ENCODE assay signal across 18 mouse cellular contexts in the genomic region with DNA sequence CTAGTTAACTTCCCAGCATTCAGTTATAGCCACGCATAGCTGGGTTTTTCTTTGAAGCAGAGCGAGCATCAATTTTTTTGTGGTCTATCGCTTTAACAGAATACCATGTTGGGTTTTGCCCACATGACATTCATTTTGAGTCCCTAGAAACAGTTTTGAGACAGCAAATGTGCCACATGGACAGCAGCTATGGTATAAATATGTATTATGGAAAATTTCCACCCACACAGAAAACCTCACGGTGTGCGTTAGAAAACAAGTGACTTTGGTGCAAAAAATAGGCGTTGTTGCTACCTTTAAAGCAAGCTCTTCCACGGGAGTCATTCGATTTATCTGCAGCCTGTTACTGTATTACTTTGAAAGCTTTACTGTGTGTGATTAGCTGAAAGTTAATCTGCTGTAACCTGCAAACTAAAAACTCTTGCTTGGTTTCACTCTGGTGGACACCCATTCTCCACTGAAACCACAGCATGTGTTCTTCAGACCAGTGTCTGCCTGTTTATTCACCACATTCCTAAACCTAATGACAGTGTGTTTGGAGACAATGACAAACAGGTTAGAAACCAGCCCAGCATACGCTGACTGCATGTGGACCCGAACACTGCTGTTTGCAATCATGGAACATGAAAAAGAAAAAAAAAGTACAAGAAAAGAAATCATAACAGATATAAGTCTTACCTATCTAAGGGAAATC. TPM values are rescaled to one million over a fixed set of nuclear protein-coding genes. Genes with fewer than 3 reads are reported as not detected.
DNase-seq lines count a peak whose midpoint lies in the region; ATAC-seq and TF ChIP-seq lines count a peak whose summit lies in the region.
"Had no signal": no experiment of that assay in that cellular context is flagged by ENCODE, and none has a peak within 500 bp of the region (broad histone marks: within the 10 kb centered on the region; RNA-seq: fewer than 3 reads in every experiment).

No protein-coding gene starts in this region.

- no peak overlapping the region for H3K9ac ChIP-seq in intestine, postnatal 0 days (ENCODE audit: low read depth, low read length)
- H3K9ac ChIP-seq in intestine, embryonic 15.5 days = no peak overlapping the region
- H3K9ac ChIP-seq: forebrain, postnatal 0 days; heart, embryonic 13.5 days; limb, embryonic 13.5 days; liver, embryonic 14.5 days had no signal

- intact Hi-C loops in left cerebral cortex, adult 2 months (cut with DNase I) = loop anchor here (5.0 kb wide), 1 partner anchor 167 kb away; no protein-coding TSS in a partner anchor
- intact Hi-C loops in left cerebral cortex, postnatal 4 days (cut with DNase I) = loop anchor here (5.0 to 10.0 kb wide), 2 partner anchors 370 to 473 kb away; a partner anchor contains a TSS

- DNase-seq in left cerebral cortex, adult 2 months (ENCODE audit: extremely low spot score in 1 of 2, low spot score in 2 of 2) = no peak
- no peak for DNase-seq in left cerebral cortex, postnatal 4 days
- peak; percentile 39 for DNase-seq in T-cell, adult 2 months (ENCODE audit: low spot score)
- DNase-seq in embryo, embryonic 9.5 days (ENCODE audit: extremely low spot score) = no peak
- DNase-seq: cerebellum, adult 11-12 months; cerebellum, postnatal 36 days; forebrain, postnatal 0 days; heart, postnatal 4 days; right cerebral cortex, postnatal 4 days; thymus, postnatal 36 days had no signal

- TF ChIP-seq CTCF in intestine, postnatal 0 days (IDR thresholded peaks at IDR 0.05; ENCODE audit: low read depth) = no peak
- TF ChIP-seq CTCF in left cerebral cortex, adult 2 months (IDR thresholded peaks at IDR 0.05) = no peak
- no peak for TF ChIP-seq CTCF in small intestine, adult 2 months (IDR thresholded peaks at IDR 0.05; ENCODE audit: extremely low read depth, insufficient read length, insufficient replicate concordance, low read depth, low read length)

- no peak for TF ChIP-seq POLR2A in small intestine, adult 2 months (IDR thresholded peaks at IDR 0.05; ENCODE audit: low read depth, low read length)

- no peaks in the 10 kb centered on the region for H3K36me3 ChIP-seq in intestine, postnatal 0 days (ENCODE audit: control insufficient read depth, insufficient read depth)
- no peaks in the 10 kb centered on the region for H3K36me3 ChIP-seq in intestine, embryonic 15.5 days
- H3K36me3 ChIP-seq in small intestine, adult 2 months (ENCODE audit: control insufficient read depth, insufficient read depth, low read length) = no peaks in the 10 kb centered on the region
- H3K36me3 ChIP-seq: heart, embryonic 13.5 days; limb, embryonic 13.5 days; midbrain, embryonic 10.5 days had no signal

- WGBS in intestine, postnatal 0 days = 74% methylated on average over 10 of the region's 10 CpGs
- WGBS in intestine, embryonic 15.5 days = 85% methylated on average over 10 of the region's 10 CpGs
- 60% methylated on average over 10 of the region's 10 CpGs for WGBS in small intestine, adult 2 months

- H3K27ac ChIP-seq in intestine, postnatal 0 days (ENCODE audit: low read depth, low read length) = no peak overlapping the region
- no peak overlapping the region for H3K27ac ChIP-seq in intestine, embryonic 15.5 days
- no peak overlapping the region for H3K27ac ChIP-seq in left cerebral cortex, adult 2 months
- peak overlapping the region; percentile 33 for H3K27ac ChIP-seq in small intestine, adult 2 months (ENCODE audit: insufficient read depth, low read depth, low read length)
- H3K27ac ChIP-seq: heart, embryonic 13.5 days; limb, embryonic 13.5 days; liver, embryonic 14.5 days; midbrain, embryonic 10.5 days had no signal

- no peak overlapping the region for H3K4me3 ChIP-seq in intestine, postnatal 0 days (ENCODE audit: low read depth, low read length)
- H3K4me3 ChIP-seq in intestine, embryonic 15.5 days (replicated peaks) = no peak overlapping the region
- H3K4me3 ChIP-seq in left cerebral cortex, adult 2 months = peak overlapping the region; percentile 2; the same call in 1 of the 2 replicates
- H3K4me3 ChIP-seq in small intestine, adult 2 months (ENCODE audit: low read depth, low read length) = no peak overlapping the region
- H3K4me3 ChIP-seq: heart, embryonic 13.5 days; limb, embryonic 13.5 days; midbrain, embryonic 10.5 days had no signal

- no peaks in the 10 kb centered on the region for H3K4me1 ChIP-seq in intestine, postnatal 0 days (replicated peaks; ENCODE audit: control insufficient read depth, insufficient read depth, low read length)
- H3K4me1 ChIP-seq in intestine, embryonic 15.5 days (replicated peaks) = no peaks in the 10 kb centered on the region
- H3K4me1 ChIP-seq in small intestine, adult 2 months (ENCODE audit: control insufficient read depth, insufficient read depth, insufficient read length, low read length) = peaks cover 9% of the 10 kb centered on the region; the same call in 1 of the 2 replicates
- H3K4me1 ChIP-seq: midbrain, embryonic 10.5 days had no signal

- H3K27me3 ChIP-seq in intestine, postnatal 0 days (replicated peaks; ENCODE audit: control insufficient read depth, insufficient read depth, low read length) = no peaks in the 10 kb centered on the region
- H3K27me3 ChIP-seq in intestine, embryonic 15.5 days (replicated peaks) = no peaks in the 10 kb centered on the region
- no peaks in the 10 kb centered on the region for H3K27me3 ChIP-seq in small intestine, adult 2 months (ENCODE audit: control insufficient read depth, insufficient read depth, low read length)
- H3K27me3 ChIP-seq: heart, embryonic 13.5 days; limb, embryonic 13.5 days had no signal

- H3K9me3 ChIP-seq in intestine, postnatal 0 days (ENCODE audit: control insufficient read depth) = no peaks in the 10 kb centered on the region
- no peaks in the 10 kb centered on the region for H3K9me3 ChIP-seq in intestine, embryonic 15.5 days
- H3K9me3 ChIP-seq: heart, embryonic 13.5 days; limb, embryonic 13.5 days; midbrain, embryonic 10.5 days had no signal

- 0 out of 2 replicates have a peak overlapping the region, but pooled peaks have one; percentile 2 for H3K4me2 ChIP-seq in intestine, postnatal 0 days (replicated peaks; ENCODE audit: low read depth)
- H3K4me2 ChIP-seq in intestine, embryonic 15.5 days (replicated peaks) = no peak overlapping the region
- H3K4me2 ChIP-seq: heart, embryonic 13.5 days; limb, embryonic 13.5 days had no signal

- ATAC-seq in intestine, postnatal 0 days = no peak
- no peak for ATAC-seq in intestine, embryonic 15.5 days
- no peak for ATAC-seq in cerebellum, adult (ENCODE audit: insufficient number of reproducible peaks, low FRiP score, low TSS enrichment)
- ATAC-seq: forebrain, postnatal 0 days had no signal

RNA-seq across cellular contexts. Expression of a gene that starts 0.8 kb away (rescaled TPM):
- polyA plus RNA-seq in intestine, postnatal 0 days (2015; fragmentation: Nextera tagmentation; extraction: Ambion mirVana) = 0.98 and 1.0 TPM in 2 replicates
- 1.3 TPM in 2 replicates for polyA plus RNA-seq in intestine, embryonic 15.5 days (2015; fragmentation: Nextera tagmentation; extraction: Ambion mirVana)
- total RNA-seq in left cerebral cortex, adult 2 months (2021) = under 1 TPM in 1 of 2 experiments, not detected in 1; 0.20 TPM
- total RNA-seq in left cerebral cortex, postnatal 4 days (2021) = under 1 TPM; 0.64 to 0.91 TPM
- polyA plus RNA-seq in small intestine, adult 2 months (2012; rRNA removed) = 5.2 and 24.2 TPM in 2 replicates
